Mouse (Mus musculus): Measurements from ENCODE around the gene Dnah6. TPM values are rescaled to one million over a fixed set of nuclear protein-coding genes. Genes with fewer than 3 reads are reported as not detected.

The Dnah6 gene
- polyA plus RNA-seq, 1 experiment, result 1.9 TPM

- DNase-seq, result no peak
- TF ChIP-seq POLR2A (IDR thresholded peaks at IDR 0.05; ENCODE audit: borderline replicate concordance, insufficient read depth, low read length) (no peak), CTCF (IDR thresholded peaks at IDR 0.05; ENCODE audit: borderline replicate concordance, insufficient read depth, low read depth, low read length) (no peak)
- H3K4me3 ChIP-seq (replicated peaks; ENCODE audit: insufficient read depth, low read depth, low read length), result no peak overlapping the region
- no peaks in the 10 kb centered on the region for H3K27me3 ChIP-seq (ENCODE audit: control insufficient read depth, insufficient read depth, low read length)
- H3K27ac ChIP-seq (ENCODE audit: insufficient read depth, low read length), result no peak overlapping the region
- WGBS, result 82% methylated on average over 4 of the region's 4 CpGs
- no peaks in the 10 kb centered on the region for H3K4me1 ChIP-seq (ENCODE audit: control insufficient read depth, insufficient read depth, low read length)
These were observed 16.5 kb downstream of the Dnah6 start for GRCm38 (mm10) chr6:73204937-73205336.

- Histone ChIP-seq H3K4me3 (replicated peaks; ENCODE audit: insufficient read depth, low read depth, low read length) (no peak overlapping the region), H3K4me1 (ENCODE audit: control insufficient read depth, insufficient read depth, low read length) (no peaks in the 10 kb centered on the region), H3K27ac (ENCODE audit: insufficient read depth, low read length) (no peak overlapping the region), H3K27me3 (ENCODE audit: control insufficient read depth, insufficient read depth, low read length) (no peaks in the 10 kb centered on the region)
- WGBS, result 77% methylated on average over 2 of the region's 2 CpGs
- TF ChIP-seq POLR2A (IDR thresholded peaks at IDR 0.05; ENCODE audit: borderline replicate concordance, insufficient read depth, low read length), result no peak
- no peak for TF ChIP-seq CTCF (IDR thresholded peaks at IDR 0.05; ENCODE audit: borderline replicate concordance, insufficient read depth, low read depth, low read length)
- DNase-seq, result no peak
These were observed 17.7 kb downstream of the Dnah6 start for GRCm38 (mm10) chr6:73203724-73204123.

- Histone ChIP-seq H3K27ac (ENCODE audit: insufficient read depth, low read length) (no peak overlapping the region), H3K4me3 (replicated peaks; ENCODE audit: insufficient read depth, low read depth, low read length) (no peak overlapping the region), H3K27me3 (ENCODE audit: control insufficient read depth, insufficient read depth, low read length) (no peaks in the 10 kb centered on the region), H3K4me1 (ENCODE audit: control insufficient read depth, insufficient read depth, low read length) (no peaks in the 10 kb centered on the region)
- no peak for TF ChIP-seq POLR2A (IDR thresholded peaks at IDR 0.05; ENCODE audit: borderline replicate concordance, insufficient read depth, low read length)
- WGBS, result 91% methylated on average over 13 of the region's 13 CpGs
- DNase-seq, result no peak
These were observed 26.2 kb downstream of the Dnah6 start for GRCm38 (mm10) chr6:73195291-73195690.

- Histone ChIP-seq H3K27me3 (ENCODE audit: control insufficient read depth, insufficient read depth, low read length) (no peaks in the 10 kb centered on the region), H3K4me3 (replicated peaks; ENCODE audit: insufficient read depth, low read depth, low read length) (no peak overlapping the region), H3K27ac (ENCODE audit: insufficient read depth, low read length) (no peak overlapping the region), H3K4me1 (ENCODE audit: control insufficient read depth, insufficient read depth, low read length) (no peaks in the 10 kb centered on the region)
- TF ChIP-seq CTCF (IDR thresholded peaks at IDR 0.05; ENCODE audit: borderline replicate concordance, insufficient read depth, low read depth, low read length) (no peak), POLR2A (IDR thresholded peaks at IDR 0.05; ENCODE audit: borderline replicate concordance, insufficient read depth, low read length) (no peak)
- 77% methylated on average over 6 of the region's 6 CpGs for WGBS
- no peak for DNase-seq
These were observed 30.7 kb downstream of the Dnah6 start for GRCm38 (mm10) chr6:73190756-73191155.

- WGBS, result 80% methylated on average over 5 of the region's 5 CpGs
These were observed 37.2 kb downstream of the Dnah6 start for GRCm38 (mm10) chr6:73184276-73184675.

GRCm38 (mm10) chr6:73182987-73183386, 38.5 kb downstream of the Dnah6 start:
- TF ChIP-seq POLR2A (IDR thresholded peaks at IDR 0.05; ENCODE audit: borderline replicate concordance, insufficient read depth, low read length) (no peak), CTCF (IDR thresholded peaks at IDR 0.05; ENCODE audit: borderline replicate concordance, insufficient read depth, low read depth, low read length) (no peak)
- no peak overlapping the region for H3K27ac ChIP-seq (ENCODE audit: insufficient read depth, low read length)
- 28% methylated on average over 3 of the region's 3 CpGs for WGBS
- H3K27me3 ChIP-seq (ENCODE audit: control insufficient read depth, insufficient read depth, low read length), result no peaks in the 10 kb centered on the region
- H3K4me1 ChIP-seq (ENCODE audit: control insufficient read depth, insufficient read depth, low read length), result no peaks in the 10 kb centered on the region
- H3K4me3 ChIP-seq (replicated peaks; ENCODE audit: insufficient read depth, low read depth, low read length), result no peak overlapping the region
- DNase-seq, result no peak

More at GRCm38 (mm10) chr6:73184276-73184675, 37.2 kb downstream of the Dnah6 start:
- Histone ChIP-seq H3K27me3 (ENCODE audit: control insufficient read depth, insufficient read depth, low read length) (no peaks in the 10 kb centered on the region), H3K27ac (ENCODE audit: insufficient read depth, low read length) (no peak overlapping the region), H3K4me3 (replicated peaks; ENCODE audit: insufficient read depth, low read depth, low read length) (no peak overlapping the region), H3K4me1 (ENCODE audit: control insufficient read depth, insufficient read depth, low read length) (no peaks in the 10 kb centered on the region)
- no peak for TF ChIP-seq POLR2A (IDR thresholded peaks at IDR 0.05; ENCODE audit: borderline replicate concordance, insufficient read depth, low read length)
- TF ChIP-seq CTCF (IDR thresholded peaks at IDR 0.05; ENCODE audit: borderline replicate concordance, insufficient read depth, low read depth, low read length), result no peak
- DNase-seq, result no peak

GRCm38 (mm10) chr6:73182410-73182809, 39.0 kb downstream of the Dnah6 start:
- H3K27ac ChIP-seq (ENCODE audit: insufficient read depth, low read length), result no peak overlapping the region
- TF ChIP-seq POLR2A (IDR thresholded peaks at IDR 0.05; ENCODE audit: borderline replicate concordance, insufficient read depth, low read length), result no peak
- TF ChIP-seq CTCF (IDR thresholded peaks at IDR 0.05; ENCODE audit: borderline replicate concordance, insufficient read depth, low read depth, low read length), result no peak
- no peaks in the 10 kb centered on the region for H3K27me3 ChIP-seq (ENCODE audit: control insufficient read depth, insufficient read depth, low read length)
- H3K4me1 ChIP-seq (ENCODE audit: control insufficient read depth, insufficient read depth, low read length), result no peaks in the 10 kb centered on the region
- no peak for DNase-seq
- 66% methylated on average over 3 of the region's 3 CpGs for WGBS
- H3K4me3 ChIP-seq (replicated peaks; ENCODE audit: insufficient read depth, low read depth, low read length), result no peak overlapping the region

GRCm38 (mm10) chr6:73182006-73182405, 39.4 kb downstream of the Dnah6 start:
- TF ChIP-seq CTCF (IDR thresholded peaks at IDR 0.05; ENCODE audit: borderline replicate concordance, insufficient read depth, low read depth, low read length), result no peak
- TF ChIP-seq POLR2A (IDR thresholded peaks at IDR 0.05; ENCODE audit: borderline replicate concordance, insufficient read depth, low read length), result no peak
- H3K4me1 ChIP-seq (ENCODE audit: control insufficient read depth, insufficient read depth, low read length), result no peaks in the 10 kb centered on the region
- 76% methylated on average over 4 of the region's 4 CpGs for WGBS
- no peaks in the 10 kb centered on the region for H3K27me3 ChIP-seq (ENCODE audit: control insufficient read depth, insufficient read depth, low read length)
- H3K4me3 ChIP-seq (replicated peaks; ENCODE audit: insufficient read depth, low read depth, low read length), result no peak overlapping the region
- H3K27ac ChIP-seq (ENCODE audit: insufficient read depth, low read length), result no peak overlapping the region
- DNase-seq, result no peak

Measured in cerebellum, adult 2 months (tissue).